Mouse (Mus musculus) right cerebral cortex, postnatal 36 days (tissue): ENCODE data around the gene Prep.

Source experiments
- DNase-seq, 2 experiments: peaks; one replicate each; pipeline ENCODE4 v3.0.0; 2022; ENCODE audit warnings: low spot score in 2 of 2, mixed read lengths in 1 of 2

The Prep gene

DNA sequence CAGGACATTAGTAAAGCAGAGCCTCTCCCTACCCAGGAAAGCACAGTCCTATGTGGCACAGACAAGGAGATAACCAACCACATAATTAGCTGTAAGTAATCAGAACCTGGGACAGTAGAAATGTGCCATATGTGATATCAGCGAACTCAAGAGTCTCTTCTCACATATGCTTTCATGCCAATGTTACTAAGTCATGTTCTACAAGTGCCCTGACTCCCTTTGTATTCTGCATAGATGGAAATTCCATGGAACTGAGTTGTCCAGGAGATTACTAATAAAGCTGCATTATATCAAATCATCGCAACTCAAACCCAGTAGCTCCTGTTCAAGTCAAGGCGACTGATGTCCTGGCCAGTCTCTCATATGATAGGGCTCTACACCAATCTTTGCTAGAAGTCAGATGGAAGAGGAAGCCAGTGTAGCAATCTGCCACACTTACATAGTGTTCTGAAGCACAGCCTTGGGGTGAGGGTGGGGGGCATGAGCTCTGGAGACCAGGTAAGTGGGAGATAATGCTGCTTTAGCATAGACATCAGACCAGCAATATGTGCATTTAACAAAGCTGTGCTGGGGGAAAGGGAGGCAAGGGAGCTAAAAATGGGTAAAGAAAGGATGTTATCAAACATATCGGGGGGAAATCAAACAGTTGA lies 113.8 kb downstream of the Prep start:
- no peak for DNase-seq

DNA sequence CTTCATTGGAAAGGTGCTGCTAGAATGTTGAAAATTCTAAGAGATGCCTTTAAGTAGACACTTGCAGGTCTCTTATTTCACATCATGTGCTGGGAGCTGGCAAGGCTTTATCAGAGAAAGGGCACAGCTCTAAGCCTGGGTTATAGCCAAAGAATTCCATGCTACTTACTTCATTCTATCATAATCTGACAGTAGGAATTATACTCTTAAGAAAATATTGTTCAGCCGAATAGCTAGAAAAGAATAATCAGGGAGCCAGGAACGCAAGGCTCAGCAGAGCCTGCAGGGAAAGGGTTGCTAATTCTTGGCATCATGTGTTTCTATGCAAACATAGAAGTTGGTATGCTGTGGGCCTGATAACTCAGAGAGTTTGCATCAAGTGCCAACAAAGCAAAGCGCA lies 114.3 kb downstream of the Prep start:
- no peak for DNase-seq

DNA sequence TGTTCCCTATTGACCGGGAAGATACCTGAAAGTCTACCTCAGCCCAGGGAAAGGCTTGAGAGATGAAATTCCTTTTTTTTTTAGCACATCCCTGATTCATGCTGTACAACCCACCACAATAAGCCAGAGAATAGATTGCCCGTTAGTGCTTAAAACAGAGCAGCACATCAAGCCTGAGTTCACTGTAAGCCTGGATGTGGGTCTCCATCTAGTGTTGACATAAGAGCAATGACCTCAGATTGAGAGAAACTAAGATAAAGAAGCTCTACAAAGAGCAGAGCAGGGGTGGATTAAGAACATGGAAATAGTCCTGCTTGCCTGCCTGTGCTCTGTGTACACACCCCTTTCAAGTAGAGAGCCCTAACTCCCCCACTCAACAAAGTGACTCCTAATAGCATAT lies 118.5 kb downstream of the Prep start:
- no peak for DNase-seq

DNA sequence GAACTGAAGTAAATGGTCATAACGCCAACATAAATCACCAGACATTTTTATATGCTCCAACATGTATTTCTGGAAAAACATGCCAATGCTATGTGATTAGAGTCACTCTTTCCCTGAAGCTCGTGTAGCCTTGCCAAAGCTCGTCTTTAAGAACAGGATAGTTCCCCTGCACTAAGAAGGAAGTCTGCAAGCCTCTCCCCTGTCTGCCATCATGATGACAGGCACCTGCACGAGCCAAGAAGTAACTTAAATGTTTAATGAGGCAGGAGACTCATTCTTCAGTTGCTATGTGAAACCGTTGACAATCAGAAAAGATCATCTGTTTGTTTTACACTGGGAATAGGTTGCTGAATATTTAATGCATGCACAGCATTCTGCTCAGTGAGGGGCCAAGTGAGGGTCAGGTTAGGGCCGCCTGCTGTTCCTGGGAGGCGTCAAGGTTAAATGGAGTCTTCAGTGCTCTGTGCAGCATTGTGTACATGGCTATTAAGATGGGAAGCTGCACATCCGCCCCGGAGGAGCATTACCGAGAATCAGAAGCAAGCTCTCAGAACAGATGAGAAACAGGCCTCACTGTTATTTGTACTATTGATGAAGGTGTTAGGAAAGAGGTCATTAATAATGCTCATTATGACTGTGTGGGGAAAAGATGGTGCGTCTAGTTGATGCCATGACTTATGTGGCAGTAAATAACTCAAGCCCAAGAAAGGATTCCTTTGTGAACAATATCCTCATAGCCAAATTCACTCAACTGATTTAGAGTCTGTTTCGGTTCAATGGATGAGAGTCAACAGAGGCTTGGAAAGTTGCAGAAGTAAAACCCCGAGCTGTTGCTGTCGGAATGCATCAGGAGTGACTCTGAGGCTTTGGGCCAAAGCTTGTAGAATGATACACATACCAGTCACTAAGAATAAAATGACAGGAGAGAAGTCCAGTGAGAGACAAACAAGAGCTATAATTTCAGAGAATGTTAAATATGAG lies 126.6 kb downstream of the Prep start:
- DNase-seq = no peak

DNA sequence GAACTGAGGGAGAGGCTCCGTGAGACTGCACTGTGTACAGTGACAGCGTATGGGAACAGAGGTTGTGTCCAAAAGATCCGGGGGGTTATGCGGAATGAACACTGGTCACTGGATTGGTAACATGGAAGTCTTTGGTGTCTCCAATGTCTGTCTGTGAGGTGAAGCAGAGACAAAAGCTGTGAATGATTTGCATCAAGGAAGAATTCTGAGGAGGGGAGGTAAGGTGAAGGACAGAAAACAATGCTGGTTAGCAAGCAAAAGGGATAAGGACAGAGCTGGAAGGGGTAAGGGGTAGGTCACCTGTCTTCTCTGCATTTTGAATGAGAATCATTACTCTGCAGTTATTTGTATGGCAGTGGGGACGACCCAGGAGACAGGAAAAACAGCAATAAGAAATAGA lies 127.5 kb downstream of the Prep start:
- DNase-seq = no peak

DNA sequence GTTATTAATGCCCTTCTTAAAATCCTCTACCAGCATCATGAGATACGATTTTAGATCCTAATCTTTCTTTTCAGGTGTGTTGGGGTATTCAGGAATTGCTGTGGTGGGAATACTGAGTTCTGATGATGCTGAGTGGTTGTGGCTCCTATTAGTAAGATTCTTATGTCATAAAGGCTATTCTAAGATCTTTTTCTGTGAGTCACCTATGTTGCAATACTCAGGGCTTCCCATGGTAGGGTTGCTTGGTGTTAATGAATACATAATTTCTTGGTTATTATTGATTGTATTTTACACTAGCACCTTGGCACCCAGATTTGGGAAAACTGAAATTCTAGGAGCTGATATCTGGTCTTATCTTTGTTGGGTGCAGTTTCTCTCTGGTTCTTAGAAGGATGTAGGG lies 137.6 kb downstream of the Prep start:
- DNase-seq = no peak

DNA sequence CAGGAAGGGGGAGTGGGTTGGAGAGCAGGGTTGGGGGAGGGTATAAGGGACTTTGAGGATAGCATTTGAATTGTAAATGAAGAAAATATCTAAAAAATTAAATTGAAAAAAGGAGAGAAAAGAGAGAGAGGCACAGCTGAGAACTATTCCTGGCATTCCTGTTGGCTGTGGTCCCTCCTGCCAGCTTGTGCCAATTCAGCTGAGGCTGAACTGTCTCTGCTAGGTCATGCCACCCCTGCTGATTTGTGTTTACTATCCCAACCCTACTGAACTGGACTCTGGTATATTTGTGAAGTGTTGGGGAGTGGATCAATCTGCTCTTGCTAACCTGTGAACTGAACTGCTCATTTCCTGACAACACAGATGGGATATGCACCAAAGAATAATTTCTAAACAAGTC lies 143.2 kb downstream of the Prep start:
- no peak for DNase-seq

DNA sequence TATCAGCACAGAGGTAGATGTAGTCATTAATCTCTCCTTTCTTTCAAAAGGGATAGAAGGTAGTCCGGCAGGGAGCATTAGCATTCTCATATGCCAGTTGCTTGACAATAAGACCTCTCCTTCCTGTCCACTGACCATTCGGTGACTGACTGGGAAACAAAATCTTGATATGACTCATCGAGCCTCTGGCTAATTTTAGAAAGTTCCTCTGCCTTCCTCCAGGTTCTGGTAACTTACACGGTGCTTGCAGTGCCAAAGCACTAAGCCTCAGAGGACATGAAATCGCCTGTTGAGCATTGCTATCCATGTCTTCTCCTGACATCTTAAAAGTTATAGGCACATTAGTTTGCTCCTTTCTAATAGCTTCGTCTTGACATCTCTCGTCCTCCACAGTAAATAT lies 149.7 kb downstream of the Prep start:
- DNase-seq = no peak
